Mouse (Mus musculus) T-helper 17 cell (primary cell): ENCODE data around the gene Ccng1.

Source experiments
- in situ Hi-C, 2 experiments: fragments of 300-600 bp; cut with MboI, MseI; formaldehyde crosslinking; loops; 1 replicate in 1 of 2; 2 replicates in 1 of 2; pipeline ENCODE4 v1.15.1; 2025; ENCODE audit warnings: high pct_unique_total_duplicates in 2 of 2

Gene Ccng1

DNA sequence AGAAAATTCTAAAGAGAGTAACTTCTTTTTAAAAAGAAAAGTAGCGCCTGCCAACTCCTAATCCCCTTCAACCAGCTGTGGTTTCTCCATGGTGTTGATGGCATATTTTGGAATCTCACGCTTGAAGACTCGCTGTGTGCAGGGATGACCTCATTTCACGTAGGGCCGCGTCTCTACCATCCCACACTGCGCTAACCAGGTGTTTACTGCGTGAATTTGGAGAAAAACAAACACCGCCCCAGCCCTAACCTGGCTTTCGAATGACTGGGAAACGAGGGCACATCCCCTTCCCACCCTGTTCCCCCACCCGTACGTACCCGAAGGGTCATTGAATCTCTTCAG, 22.1 kb downstream of the Ccng1 start:
- in situ Hi-C loops: loop anchor here in 1 of 2 experiments (5.0 kb wide), 1 partner anchor 41 kb away; no protein-coding TSS in a partner anchor

DNA sequence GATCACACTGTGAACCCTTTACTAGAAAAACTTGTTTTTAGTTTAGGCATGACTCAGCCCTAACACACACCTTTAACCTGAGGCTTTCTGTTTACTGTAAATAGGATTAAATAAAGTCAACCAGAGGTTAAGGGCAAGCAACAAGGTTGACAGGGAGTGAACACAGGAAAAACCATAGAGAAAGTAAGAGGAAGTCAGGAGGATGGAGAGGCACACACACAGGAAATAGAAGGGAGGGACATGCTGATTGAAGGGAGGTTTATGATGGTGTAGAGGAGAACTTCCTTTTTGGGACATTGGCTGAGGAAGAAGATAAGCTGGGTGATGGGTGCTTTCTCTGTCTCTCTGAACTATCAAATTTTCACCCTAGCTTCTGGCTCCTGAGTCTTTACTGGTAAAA, 36.8 kb downstream of the Ccng1 start:
- in situ Hi-C loops: no loop called here

DNA sequence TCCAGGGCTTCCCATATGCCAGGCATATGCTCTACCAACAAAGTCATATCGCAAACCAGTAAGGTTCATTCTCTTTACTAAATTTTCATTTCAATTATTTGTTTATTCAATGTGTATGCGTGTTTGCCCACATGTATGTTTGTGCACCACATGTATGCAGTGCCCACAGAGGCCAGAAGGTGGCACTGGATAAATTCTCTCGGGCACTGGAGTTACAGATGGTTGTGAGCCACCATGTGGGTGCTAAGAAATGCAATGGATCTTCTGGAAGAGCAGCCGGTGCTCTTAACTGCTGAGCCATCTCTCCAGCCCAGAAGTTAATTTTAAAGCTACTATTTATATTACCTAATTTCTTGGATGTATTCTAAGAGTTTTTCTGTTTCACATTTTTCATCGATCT, 39.6 kb downstream of the Ccng1 start:
- in situ Hi-C loops: no loop called here

DNA sequence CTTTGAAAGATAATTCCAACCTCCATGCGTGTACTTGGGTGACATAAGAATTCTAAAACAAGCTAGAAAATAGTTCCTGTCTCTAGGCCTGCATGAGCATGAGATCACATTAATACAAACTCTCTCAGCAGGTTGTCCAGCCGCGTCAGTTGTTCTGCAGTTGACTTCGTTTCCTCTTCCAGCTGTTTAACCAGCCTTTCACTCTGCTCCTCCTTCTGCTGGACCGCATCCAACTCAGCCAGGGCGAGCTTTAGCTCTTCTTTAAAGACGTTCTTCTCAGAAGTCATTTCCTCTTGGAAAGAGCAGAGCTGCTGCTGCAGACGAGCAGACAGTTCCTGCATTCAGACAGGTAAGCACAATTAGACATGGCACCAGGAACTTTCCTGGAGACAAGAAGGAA, 41.3 kb downstream of the Ccng1 start:
- in situ Hi-C loops: no loop called here

DNA sequence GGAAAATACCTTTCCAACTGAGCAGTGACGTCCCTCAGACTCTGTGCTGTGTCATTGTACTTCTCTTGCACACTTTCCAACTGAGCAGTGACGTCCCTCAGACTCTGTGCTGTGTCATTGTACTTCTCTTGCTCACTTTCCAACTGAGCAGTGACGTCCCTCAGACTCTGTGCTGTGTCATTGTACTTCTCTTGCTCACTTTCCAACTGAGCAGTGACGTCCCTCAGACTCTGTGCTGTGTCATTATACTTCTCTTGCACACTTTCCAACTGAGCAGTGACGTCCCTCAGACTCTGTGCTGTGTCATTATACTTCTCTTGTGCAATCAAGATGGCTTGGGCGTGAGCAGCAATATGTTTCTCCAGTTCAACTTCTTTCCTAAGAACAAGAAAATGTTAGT, 45.2 kb downstream of the Ccng1 start:
- in situ Hi-C loops: loop anchor here in 1 of 2 experiments (5.0 kb wide), 1 partner anchor 32 kb away; no protein-coding TSS in a partner anchor
